Mouse (Mus musculus): Measurements from ENCODE around the gene Herc1. TPM values are rescaled to one million over a fixed set of nuclear protein-coding genes. Genes with fewer than 3 reads are reported as not detected.

Gene Herc1
- polyA plus RNA-seq, 1 experiment from 2014 or later = 26.9 TPM

DNA sequence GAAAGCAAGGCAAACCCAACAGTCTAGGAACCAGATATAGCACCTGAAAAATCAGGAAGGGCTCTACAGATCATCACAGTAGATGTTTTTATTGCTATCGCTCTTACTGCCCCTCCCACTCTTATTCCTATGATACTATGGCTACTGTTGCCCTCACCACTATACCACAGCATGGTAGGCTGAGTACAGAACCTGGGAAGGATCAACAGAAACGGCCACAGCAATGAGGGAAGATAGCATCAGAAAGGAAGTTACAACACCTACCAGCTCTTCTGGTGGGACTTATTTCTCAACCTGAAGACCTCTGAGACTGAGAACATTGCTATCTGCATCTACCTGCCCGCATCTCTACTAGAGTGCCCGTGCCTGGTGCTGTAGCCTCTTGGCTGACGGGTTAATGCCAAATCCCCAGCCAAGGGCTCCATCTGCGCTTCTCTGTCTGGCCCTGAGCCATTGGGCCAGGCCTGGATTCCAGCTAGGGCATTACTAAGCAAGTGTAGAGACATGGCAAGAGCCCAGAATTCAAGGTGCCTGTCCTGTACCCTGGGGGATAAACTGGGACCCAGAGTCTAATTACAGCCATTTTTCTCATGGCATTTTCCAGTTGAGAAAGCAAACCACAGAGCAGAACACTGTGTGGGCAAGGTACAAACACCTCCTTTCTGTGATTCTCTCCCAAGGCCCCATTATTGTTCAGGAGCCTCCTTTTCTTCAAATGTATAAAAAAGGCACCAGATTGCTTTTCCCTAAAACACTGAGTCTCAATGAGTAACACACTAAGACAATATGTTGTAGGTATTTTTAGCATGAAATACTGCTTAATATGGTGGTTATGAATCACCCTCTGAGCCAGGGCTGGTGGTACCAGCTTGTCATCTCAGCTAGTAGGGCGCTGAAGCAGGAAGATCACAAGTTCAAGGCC, 28.0 kb upstream of the Herc1 start:
- Histone ChIP-seq H3K9ac (ENCODE audit: low read depth, low read length) (no peak overlapping the region), H3K4me3 (ENCODE audit: low read length) (no peak overlapping the region), H3K27me3 (ENCODE audit: control insufficient read depth, insufficient read depth, low read length) (no peaks in the 10 kb centered on the region), H3K4me2 (replicated peaks; ENCODE audit: low read depth, low read length) (no peak overlapping the region), H3K36me3 (ENCODE audit: control insufficient read depth, insufficient read depth, low read length) (no peaks in the 10 kb centered on the region), H3K27ac (ENCODE audit: low read depth, low read length) (no peak overlapping the region), H3K9me3 (ENCODE audit: control insufficient read depth, low read length) (no peaks in the 10 kb centered on the region), H3K4me1 (ENCODE audit: control insufficient read depth, insufficient read depth, low read length) (no peaks in the 10 kb centered on the region)
- 83% methylated on average over 7 of the region's 7 CpGs for WGBS
- ATAC-seq (ENCODE audit: low FRiP score, low TSS enrichment) = no peak

DNA sequence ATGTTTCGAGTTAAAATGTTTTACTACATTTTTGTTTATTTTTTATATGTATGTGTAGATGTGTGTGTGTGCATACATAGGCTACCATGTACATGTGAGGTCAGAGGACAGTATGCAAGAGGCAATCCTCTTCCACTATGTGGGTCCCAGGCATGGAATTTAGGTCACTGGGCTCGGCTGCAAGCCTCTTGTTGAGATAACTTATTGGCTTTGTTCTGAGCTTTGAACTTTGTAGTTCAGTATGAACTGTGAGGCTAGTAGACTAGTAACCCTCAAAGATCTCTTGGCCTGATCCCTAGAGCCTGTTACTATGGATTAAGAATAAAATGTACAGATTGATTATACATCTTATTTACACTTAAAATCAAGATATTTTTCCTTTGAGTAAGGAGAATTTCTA, 23.4 kb upstream of the Herc1 start:
- Histone ChIP-seq H3K27me3 (ENCODE audit: control insufficient read depth, insufficient read depth, low read length) (no peaks in the 10 kb centered on the region), H3K9me3 (ENCODE audit: control insufficient read depth, low read length) (no peaks in the 10 kb centered on the region), H3K9ac (ENCODE audit: low read depth, low read length) (no peak overlapping the region), H3K27ac (ENCODE audit: low read depth, low read length) (no peak overlapping the region), H3K36me3 (ENCODE audit: control insufficient read depth, insufficient read depth, low read length) (no peaks in the 10 kb centered on the region), H3K4me3 (ENCODE audit: low read length) (no peak overlapping the region), H3K4me2 (replicated peaks; ENCODE audit: low read depth, low read length) (no peak overlapping the region), H3K4me1 (ENCODE audit: control insufficient read depth, insufficient read depth, low read length) (no peaks in the 10 kb centered on the region)
- ATAC-seq (ENCODE audit: low FRiP score, low TSS enrichment) = no peak
- 75% methylated on average over 2 of the region's 2 CpGs for WGBS

GRCm38 (mm10) chr9:66329474-66329873, 20.8 kb upstream of the Herc1 start:
- Histone ChIP-seq H3K36me3 (ENCODE audit: control insufficient read depth, insufficient read depth, low read length) (no peaks in the 10 kb centered on the region), H3K9ac (ENCODE audit: low read depth, low read length) (no peak overlapping the region), H3K9me3 (ENCODE audit: control insufficient read depth, low read length) (no peaks in the 10 kb centered on the region), H3K27me3 (ENCODE audit: control insufficient read depth, insufficient read depth, low read length) (no peaks in the 10 kb centered on the region), H3K4me1 (ENCODE audit: control insufficient read depth, insufficient read depth, low read length) (no peaks in the 10 kb centered on the region), H3K4me3 (ENCODE audit: low read length) (no peak overlapping the region), H3K27ac (ENCODE audit: low read depth, low read length) (no peak overlapping the region), H3K4me2 (replicated peaks; ENCODE audit: low read depth, low read length) (no peak overlapping the region)
- no peak for ATAC-seq (ENCODE audit: low FRiP score, low TSS enrichment)
- 29% methylated on average over 6 of the region's 6 CpGs for WGBS

DNA sequence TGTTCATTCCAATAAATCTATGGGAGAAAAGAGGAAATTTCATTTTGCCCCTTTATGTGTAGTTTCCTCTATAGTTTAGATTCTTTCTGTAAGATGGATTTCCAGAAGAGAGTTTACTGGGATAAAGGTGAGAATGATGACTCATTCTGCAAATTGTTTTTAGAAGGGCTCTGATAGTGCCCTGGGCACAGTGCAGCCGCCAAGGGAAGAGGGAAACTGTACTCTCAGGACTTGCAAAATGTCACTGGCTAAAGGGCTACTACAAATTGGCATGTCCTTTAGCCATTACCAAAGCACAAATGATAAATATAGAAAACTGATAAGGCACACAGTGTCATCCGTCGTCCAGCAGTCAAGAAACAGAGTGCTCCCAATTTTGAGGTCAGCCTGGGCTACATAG, 19.8 kb upstream of the Herc1 start:
- ATAC-seq (ENCODE audit: low FRiP score, low TSS enrichment) = no peak
- WGBS = 85% methylated on average over 3 of the region's 3 CpGs

DNA sequence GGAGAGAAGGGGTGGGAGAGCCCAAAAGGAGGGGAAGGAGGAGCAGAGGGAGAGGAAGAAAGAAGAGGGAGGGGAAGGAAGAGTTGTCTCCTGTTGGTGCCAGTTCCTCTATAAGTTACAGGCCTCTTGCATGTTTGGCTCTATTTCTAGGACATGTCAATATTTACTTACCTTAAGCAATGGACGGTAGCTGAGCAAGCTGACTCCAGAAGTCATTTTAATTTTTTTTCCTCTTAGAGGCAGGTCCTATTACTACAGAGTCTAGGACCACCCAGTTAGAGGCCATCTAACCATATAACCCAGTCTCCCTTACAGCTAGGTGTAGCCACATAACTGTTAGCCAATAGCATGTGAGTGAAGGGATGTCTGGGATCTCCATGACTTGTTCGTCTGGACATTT, 18.7 kb upstream of the Herc1 start:
- Histone ChIP-seq H3K27ac (ENCODE audit: low read depth, low read length) (no peak overlapping the region), H3K4me3 (ENCODE audit: low read length) (no peak overlapping the region), H3K27me3 (ENCODE audit: control insufficient read depth, insufficient read depth, low read length) (no peaks in the 10 kb centered on the region), H3K36me3 (ENCODE audit: control insufficient read depth, insufficient read depth, low read length) (no peaks in the 10 kb centered on the region), H3K9me3 (ENCODE audit: control insufficient read depth, low read length) (no peaks in the 10 kb centered on the region), H3K4me2 (replicated peaks; ENCODE audit: low read depth, low read length) (no peak overlapping the region), H3K9ac (ENCODE audit: low read depth, low read length) (no peak overlapping the region), H3K4me1 (ENCODE audit: control insufficient read depth, insufficient read depth, low read length) (no peaks in the 10 kb centered on the region)
- no peak for ATAC-seq (ENCODE audit: low FRiP score, low TSS enrichment)
- WGBS = 64% methylated on average over 2 of the region's 2 CpGs

More for the DNA sequence above, 19.8 kb upstream of the Herc1 start:
- Histone ChIP-seq H3K4me3 (ENCODE audit: low read length) (no peak overlapping the region), H3K27me3 (ENCODE audit: control insufficient read depth, insufficient read depth, low read length) (no peaks in the 10 kb centered on the region), H3K27ac (ENCODE audit: low read depth, low read length) (no peak overlapping the region), H3K9me3 (ENCODE audit: control insufficient read depth, low read length) (no peaks in the 10 kb centered on the region), H3K4me2 (replicated peaks; ENCODE audit: low read depth, low read length) (no peak overlapping the region), H3K4me1 (ENCODE audit: control insufficient read depth, insufficient read depth, low read length) (no peaks in the 10 kb centered on the region), H3K36me3 (ENCODE audit: control insufficient read depth, insufficient read depth, low read length) (no peaks in the 10 kb centered on the region), H3K9ac (ENCODE audit: low read depth, low read length) (no peak overlapping the region)

- no peak for ATAC-seq (ENCODE audit: low FRiP score, low TSS enrichment)
- Histone ChIP-seq H3K9ac (ENCODE audit: low read depth, low read length) (no peak overlapping the region), H3K36me3 (ENCODE audit: control insufficient read depth, insufficient read depth, low read length) (no peaks in the 10 kb centered on the region), H3K27ac (ENCODE audit: low read depth, low read length) (no peak overlapping the region), H3K4me1 (ENCODE audit: control insufficient read depth, insufficient read depth, low read length) (no peaks in the 10 kb centered on the region), H3K4me2 (replicated peaks; ENCODE audit: low read depth, low read length) (no peak overlapping the region), H3K4me3 (ENCODE audit: low read length) (no peak overlapping the region), H3K27me3 (ENCODE audit: control insufficient read depth, insufficient read depth, low read length) (no peaks in the 10 kb centered on the region), H3K9me3 (ENCODE audit: control insufficient read depth, low read length) (no peaks in the 10 kb centered on the region)
- 84% methylated on average over 2 of the region's 2 CpGs for WGBS
Observed at GRCm38 (mm10) chr9:66332393-66332792, 17.9 kb upstream of the Herc1 start.

DNA sequence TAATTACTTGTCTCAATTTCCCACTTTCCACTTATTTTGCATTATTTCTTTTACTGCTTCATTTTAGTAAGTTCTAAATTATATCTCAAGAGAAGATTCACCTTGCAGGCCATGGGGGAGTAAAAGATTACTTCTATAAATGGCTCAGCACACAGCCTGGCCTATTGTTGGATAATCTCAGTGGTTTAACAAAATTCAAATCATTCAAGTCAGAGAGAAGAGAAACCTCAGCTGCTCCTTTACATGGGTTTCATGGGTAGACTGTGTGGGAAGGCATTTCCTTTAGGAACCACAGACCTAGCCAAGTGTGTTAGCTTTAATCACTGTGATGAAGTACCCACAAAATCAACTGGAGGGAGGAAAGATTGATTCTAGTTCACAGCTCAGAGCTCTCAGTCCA, 13.0 kb upstream of the Herc1 start:
- Histone ChIP-seq H3K4me1 (ENCODE audit: control insufficient read depth, insufficient read depth, low read length) (no peaks in the 10 kb centered on the region; the same call in 1 of the 2 replicates), H3K27ac (ENCODE audit: low read depth, low read length) (no peak overlapping the region), H3K9ac (ENCODE audit: low read depth, low read length) (no peak overlapping the region), H3K4me3 (ENCODE audit: low read length) (no peak overlapping the region), H3K36me3 (ENCODE audit: control insufficient read depth, insufficient read depth, low read length) (no peaks in the 10 kb centered on the region), H3K9me3 (ENCODE audit: control insufficient read depth, low read length) (no peaks in the 10 kb centered on the region), H3K4me2 (replicated peaks; ENCODE audit: low read depth, low read length) (no peak overlapping the region), H3K27me3 (ENCODE audit: control insufficient read depth, insufficient read depth, low read length) (no peaks in the 10 kb centered on the region)
- no peak for ATAC-seq (ENCODE audit: low FRiP score, low TSS enrichment)

GRCm38 (mm10) chr9:66338005-66338782, 12.1 kb upstream of the Herc1 start:
- no peak for ATAC-seq (ENCODE audit: low FRiP score, low TSS enrichment)

DNA sequence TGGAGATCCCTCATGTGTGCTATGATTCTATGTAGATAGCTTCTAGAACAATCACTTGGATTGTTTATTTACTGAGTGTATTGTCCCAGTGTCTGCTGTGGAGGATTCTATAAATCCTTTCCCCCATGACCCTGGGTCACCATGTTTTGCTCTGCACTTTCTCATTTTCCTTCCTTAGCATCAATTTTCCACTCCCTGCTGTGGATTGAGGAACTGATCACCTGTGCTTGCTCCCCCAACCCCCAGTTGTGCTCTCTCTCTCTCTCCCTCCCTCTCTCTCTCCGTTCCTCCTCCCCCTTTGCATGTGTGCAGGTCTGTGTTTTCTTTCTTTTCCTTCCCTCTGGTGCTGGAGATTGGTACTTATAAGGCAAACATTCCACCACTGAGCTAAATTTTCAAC, 10.5 kb upstream of the Herc1 start:
- no peaks in the 10 kb centered on the region for H3K36me3 ChIP-seq (ENCODE audit: control insufficient read depth, insufficient read depth, low read length)
- no peak overlapping the region for H3K4me3 ChIP-seq (ENCODE audit: low read length)
- H3K9me3 ChIP-seq (ENCODE audit: control insufficient read depth, low read length) = no peaks in the 10 kb centered on the region
- WGBS = 42% methylated on average over 1 of the region's 1 CpGs
- no peaks in the 10 kb centered on the region for H3K27me3 ChIP-seq (ENCODE audit: control insufficient read depth, insufficient read depth, low read length)
- H3K9ac ChIP-seq (ENCODE audit: low read depth, low read length) = no peak overlapping the region
- H3K4me1 ChIP-seq (ENCODE audit: control insufficient read depth, insufficient read depth, low read length) = no peaks in the 10 kb centered on the region; the same call in 1 of the 2 replicates
- H3K27ac ChIP-seq (ENCODE audit: low read depth, low read length) = no peak overlapping the region
- no peak for ATAC-seq (ENCODE audit: low FRiP score, low TSS enrichment)
- H3K4me2 ChIP-seq (replicated peaks; ENCODE audit: low read depth, low read length) = no peak overlapping the region

More at GRCm38 (mm10) chr9:66338005-66338782, 12.1 kb upstream of the Herc1 start:
- Histone ChIP-seq H3K4me1 (ENCODE audit: control insufficient read depth, insufficient read depth, low read length) (no peaks in the 10 kb centered on the region; the same call in 1 of the 2 replicates), H3K36me3 (ENCODE audit: control insufficient read depth, insufficient read depth, low read length) (no peaks in the 10 kb centered on the region), H3K4me3 (ENCODE audit: low read length) (no peak overlapping the region), H3K27me3 (ENCODE audit: control insufficient read depth, insufficient read depth, low read length) (no peaks in the 10 kb centered on the region), H3K27ac (ENCODE audit: low read depth, low read length) (no peak overlapping the region), H3K4me2 (replicated peaks; ENCODE audit: low read depth, low read length) (no peak overlapping the region), H3K9me3 (ENCODE audit: control insufficient read depth, low read length) (no peaks in the 10 kb centered on the region), H3K9ac (ENCODE audit: low read depth, low read length) (no peak overlapping the region)
- 44% methylated on average over 3 of the region's 3 CpGs for WGBS

Data from kidney, embryonic 14.5 days (tissue).